Mouse (Mus musculus): Measurements from ENCODE around the gene Ly6g6c.

GRCm38 (mm10) chr17:35101161-35101560 lies 36.0 kb downstream of the Ly6g6c start:
- TF ChIP-seq POLR2A (IDR thresholded peaks at IDR 0.05; ENCODE audit: borderline replicate concordance, low read depth, low read length), result no peak
- no peak for TF ChIP-seq CTCF (IDR thresholded peaks at IDR 0.05; ENCODE audit: low read depth, low read length)
